Mouse (Mus musculus) left cerebral cortex, postnatal 10 days (tissue): Measurements from ENCODE around the gene Pik3r4. TPM values are rescaled to one million over a fixed set of nuclear protein-coding genes. Genes with fewer than 3 reads are reported as not detected.

Source experiments
- DNase-seq, 2 experiments: peaks; one replicate each; pipeline ENCODE4 v3.0.0; 2021 to 2022; ENCODE audit warnings: low spot score in 2 of 2, mixed read lengths in 1 of 2; ENCODE audit errors: extremely low spot score in 1 of 2
- intact Hi-C: fragments of 180-260 bp; cut with DNase I; formaldehyde crosslinking; loops from one replicate; pipeline ENCODE4 v1.15.1; 2025
- total RNA-seq, 2 experiments: library from RNA; stranded (reverse); gene quantifications; 2 replicates each; pipeline ENCODE4 v1.2.3; 2021

Gene Pik3r4
- total RNA-seq, 2 experiments from 2014 or later, result 37.2 to 37.9 TPM

DNA sequence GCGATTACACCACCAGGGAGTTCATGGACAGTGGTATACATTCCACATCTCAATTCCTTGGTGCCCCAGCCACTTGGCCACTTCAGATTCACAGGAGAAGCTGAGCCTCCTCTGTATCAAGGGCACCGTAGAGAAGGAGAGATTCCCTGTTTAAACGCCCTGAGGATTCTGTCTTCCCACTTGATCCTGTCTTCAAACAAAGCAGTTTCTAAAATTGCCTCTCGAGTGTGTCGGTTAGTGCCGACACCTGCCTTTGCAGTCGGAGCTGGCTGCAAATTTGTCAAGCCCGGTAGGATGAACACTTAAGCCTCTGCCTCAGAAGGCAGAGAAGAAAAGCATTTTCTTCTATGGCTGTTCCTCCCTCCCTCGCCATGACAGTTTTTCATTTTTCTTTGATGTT lies 50.3 kb downstream of the Pik3r4 start:
- no peak for DNase-seq

GRCm38 (mm10) chr9:105693854-105694253 lies 51.1 kb downstream of the Pik3r4 start:
- peak; percentile 43 to 87 for DNase-seq
- intact Hi-C loops, result loop anchor here (5.0 kb wide), 2 partner anchors 163 to 293 kb away; no protein-coding TSS in a partner anchor

More for the DNA sequence above, 50.3 kb downstream of the Pik3r4 start:
- intact Hi-C loops, result loop anchor here (5.0 kb wide), 2 partner anchors 164 to 294 kb away; no protein-coding TSS in a partner anchor

DNA sequence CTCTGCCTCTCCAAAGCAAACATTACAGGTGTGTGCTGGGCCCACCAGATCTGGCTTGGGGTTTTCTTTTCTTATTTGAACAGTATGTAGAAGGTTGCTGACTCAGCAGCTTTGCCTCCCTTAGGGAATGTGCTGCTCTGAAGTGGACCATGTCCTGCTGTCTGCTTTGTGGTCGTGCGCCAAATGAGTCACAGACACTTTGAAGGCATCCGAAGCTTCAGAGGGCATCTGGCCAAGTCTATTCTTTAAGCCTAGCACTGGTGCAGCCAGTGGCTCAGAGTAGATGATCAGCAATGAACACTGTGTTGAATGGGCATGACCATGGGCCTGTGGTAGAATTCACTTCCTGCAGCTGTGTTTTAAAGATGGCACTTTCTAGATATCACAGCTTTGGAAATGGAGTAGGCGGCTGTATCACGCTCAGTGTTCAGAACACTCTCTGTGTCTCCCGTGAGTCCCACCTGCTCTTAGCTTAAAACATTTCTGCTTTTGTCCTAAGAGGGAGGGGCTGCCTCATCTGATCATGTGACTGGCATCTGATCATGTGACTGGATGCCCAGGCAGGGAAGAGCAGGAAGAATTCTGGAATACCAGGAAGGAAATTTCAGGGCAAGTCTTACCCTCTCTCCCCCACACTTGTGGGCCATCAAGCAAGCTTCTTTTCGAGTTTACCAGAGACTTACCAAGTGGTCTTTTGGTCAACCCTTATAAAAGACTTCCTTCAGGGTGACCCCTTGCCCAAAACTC lies 54.2 kb downstream of the Pik3r4 start:
- intact Hi-C loops, result no loop called here
- no peak for DNase-seq

DNA sequence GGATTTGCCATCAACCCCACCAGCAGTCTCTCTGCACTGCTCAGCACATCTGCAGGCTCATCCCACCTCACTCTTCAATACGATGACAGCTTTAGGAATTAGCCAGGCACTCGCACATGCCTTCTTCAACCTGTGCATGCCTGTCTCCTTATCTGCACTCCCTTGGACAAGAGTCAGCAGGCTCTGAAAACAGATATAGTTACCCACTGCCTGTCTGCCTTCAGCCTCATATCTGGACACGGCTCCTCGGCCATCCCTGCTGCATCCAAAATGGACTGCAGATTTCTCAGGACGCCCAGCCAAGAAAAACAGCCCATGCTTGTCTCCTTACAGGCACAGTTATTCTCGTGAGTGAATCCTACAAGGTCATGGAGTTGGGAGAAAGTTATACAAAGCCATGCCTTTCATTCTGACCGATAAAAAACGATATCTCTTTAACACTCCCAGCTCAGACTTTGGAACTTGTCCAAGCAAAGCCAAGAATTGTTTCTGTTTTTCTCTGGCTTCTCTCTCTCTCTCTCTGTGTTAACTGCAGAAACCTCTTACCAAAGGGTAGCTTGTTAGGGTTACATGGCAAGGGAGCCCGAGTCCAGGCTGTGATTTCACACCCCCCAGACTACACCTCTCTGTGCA lies 55.1 kb downstream of the Pik3r4 start:
- intact Hi-C loops, result no loop called here
- DNase-seq, result no peak

DNA sequence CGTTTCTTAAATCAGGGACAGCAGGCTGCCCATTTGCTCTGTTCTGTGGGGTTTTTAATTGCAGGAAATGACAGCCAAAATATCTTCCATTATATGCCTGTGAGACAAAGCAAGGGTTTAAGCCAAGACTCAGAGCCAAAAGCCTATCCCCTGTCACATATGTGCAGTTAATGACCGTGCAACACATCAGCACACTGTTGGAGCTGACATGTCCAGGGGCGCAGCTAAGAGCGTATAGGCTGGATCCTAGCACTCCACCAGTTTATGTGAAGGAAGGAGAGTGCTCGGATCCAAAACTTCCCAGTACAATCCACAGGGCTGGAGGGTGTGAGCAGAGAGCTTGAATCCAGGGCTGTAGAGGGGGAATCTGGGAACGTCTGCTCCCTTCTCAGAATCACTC lies 57.9 kb downstream of the Pik3r4 start:
- no peak for DNase-seq
- intact Hi-C loops, result no loop called here

- intact Hi-C loops, result no loop called here
These were observed 59.2 kb downstream of the Pik3r4 start for GRCm38 (mm10) chr9:105701966-105702365.

DNA sequence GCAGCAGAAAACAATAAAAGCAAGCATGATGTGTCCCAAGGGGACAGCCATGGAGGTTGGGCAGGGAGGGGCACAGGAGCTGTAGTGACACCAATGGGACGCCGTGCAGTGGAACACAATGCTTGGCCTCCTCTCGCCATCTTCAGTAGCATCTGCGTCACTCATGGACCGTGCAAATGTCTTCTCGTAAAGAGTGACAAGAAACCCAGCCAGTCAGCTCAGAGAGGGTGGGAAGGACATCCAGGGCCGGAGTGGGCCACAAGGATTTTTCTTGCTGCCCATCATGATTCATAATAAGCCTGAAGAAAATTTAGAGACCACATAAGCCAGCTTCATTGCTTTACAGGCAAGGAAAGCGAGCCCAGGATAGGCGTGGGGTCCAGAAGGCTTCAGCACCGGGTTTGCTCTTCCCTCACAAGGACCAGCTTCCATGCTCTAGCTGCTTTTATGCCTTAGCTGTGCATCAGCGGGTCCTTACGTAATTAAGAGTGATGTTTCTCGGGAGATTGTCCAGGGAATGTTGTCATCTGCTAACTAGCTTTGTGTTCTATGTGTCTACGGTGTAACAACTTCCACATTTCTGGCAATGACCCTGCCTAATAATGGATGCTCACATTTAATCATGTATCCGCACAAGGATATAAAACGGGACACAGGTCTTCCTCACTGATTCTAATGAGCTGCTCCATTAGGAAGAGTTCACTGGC lies 61.6 kb downstream of the Pik3r4 start:
- intact Hi-C loops, result no loop called here
- DNase-seq, result no peak

More at GRCm38 (mm10) chr9:105701966-105702365, 59.2 kb downstream of the Pik3r4 start:
- no peak for DNase-seq

- no peak for DNase-seq
- intact Hi-C loops, result no loop called here
These were observed 62.2 kb downstream of the Pik3r4 start for GRCm38 (mm10) chr9:105705011-105705410.

DNA sequence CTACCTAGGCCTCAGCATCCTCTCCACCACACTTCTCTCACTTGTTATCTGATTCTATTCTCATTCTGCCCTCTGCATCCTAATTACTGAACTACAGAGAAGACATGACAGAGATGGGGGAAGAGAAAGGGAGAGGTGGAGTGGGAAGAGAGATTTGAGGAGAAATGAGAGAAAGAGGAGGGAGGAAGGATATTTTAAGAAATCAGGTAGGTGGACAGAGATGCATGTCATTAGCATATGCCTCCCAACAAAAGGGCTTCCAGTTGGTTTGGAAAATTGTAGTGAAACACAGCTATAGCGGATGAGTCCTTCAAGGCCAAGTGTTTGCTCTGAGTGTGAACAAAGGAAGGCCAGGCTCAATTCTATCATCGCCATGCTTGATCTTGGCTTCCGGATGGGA lies 69.3 kb downstream of the Pik3r4 start:
- DNase-seq, result no peak
- intact Hi-C loops, result no loop called here

GRCm38 (mm10) chr9:105719367-105719766 lies 76.6 kb downstream of the Pik3r4 start:
- DNase-seq, result no peak
- intact Hi-C loops, result no loop called here

GRCm38 (mm10) chr9:105719851-105720395 lies 77.1 kb downstream of the Pik3r4 start:
- DNase-seq, result no peak
- intact Hi-C loops, result no loop called here

DNA sequence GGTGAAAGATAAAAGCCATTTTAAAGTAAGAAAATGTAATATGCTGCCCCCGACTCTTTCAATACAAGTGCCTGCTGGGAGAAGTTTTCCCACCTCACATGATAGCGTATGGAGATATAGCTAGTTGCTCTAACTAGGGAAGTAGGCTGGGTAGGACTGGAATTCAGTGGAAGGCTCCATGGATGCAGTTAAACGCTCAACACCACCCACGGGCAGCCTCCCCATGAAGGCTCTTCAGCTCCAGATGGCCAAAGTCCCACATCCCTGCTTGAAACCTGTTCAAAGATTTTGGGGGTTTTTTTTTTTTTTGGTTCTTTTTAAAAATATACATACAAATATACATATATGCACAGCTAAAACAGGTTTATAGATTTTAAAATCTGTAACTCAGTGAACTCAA lies 77.7 kb downstream of the Pik3r4 start:
- intact Hi-C loops, result no loop called here

DNA sequence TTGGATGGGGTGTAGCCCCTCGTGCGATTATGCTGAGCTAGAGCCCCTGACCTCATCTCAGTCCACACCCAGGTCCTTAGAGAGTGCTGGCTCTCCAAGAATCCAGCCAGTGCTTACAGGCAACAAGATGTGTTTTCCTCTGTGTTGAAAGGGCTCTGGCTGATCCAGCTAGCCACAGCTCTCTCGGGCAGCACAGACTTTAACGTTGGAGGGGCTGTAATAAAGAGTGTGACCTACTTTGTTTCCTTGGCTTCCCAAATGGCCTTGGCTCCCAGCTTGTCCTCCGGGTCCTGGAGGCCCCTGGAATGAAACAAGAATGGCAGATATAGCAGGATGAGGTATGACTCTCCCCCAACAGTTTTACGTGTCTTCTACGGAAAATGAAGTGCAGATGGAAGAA lies 89.2 kb downstream of the Pik3r4 start:
- no peak for DNase-seq
- intact Hi-C loops, result no loop called here

More for the DNA sequence above, 77.7 kb downstream of the Pik3r4 start:
- peak; percentile 47 to 54 for DNase-seq

DNA sequence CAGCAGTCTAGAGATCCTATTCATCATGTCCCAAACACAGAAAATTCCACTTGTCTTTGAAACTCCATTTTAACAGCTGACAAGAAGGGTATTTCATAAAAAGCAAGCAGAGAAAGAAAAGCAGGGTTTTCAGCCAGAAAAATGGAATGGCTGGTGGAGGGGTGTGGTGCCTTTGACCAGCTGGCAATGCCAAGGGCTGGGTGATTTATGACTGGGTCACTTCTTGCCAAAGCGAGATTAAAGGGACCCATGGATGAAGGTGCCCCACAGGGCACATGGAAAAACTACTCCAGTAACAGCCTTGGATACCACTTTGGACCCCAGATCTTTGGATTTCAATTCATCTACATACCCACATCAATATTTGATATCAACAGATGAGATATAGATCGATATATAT lies 91.9 kb downstream of the Pik3r4 start:
- intact Hi-C loops, result no loop called here
- no peak for DNase-seq

DNA sequence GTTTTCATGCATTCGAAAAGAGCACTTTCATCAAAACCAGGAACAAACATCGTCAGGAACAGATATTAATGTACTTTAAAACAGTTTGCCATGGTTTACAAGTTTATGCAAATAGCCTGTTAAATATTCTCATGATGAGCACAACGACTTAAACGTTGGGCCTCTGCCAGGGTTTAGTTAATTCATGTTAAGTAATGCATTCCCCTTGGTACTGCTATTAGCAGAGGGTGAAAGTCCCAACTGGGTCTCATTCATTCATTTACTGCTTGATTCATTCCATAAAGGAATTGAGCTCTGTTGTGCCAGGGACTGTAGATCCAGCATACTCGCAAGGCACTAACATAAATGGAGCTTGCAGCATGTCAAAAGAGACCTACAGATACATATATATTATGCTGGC lies 92.4 kb downstream of the Pik3r4 start:
- DNase-seq, result no peak
- intact Hi-C loops, result no loop called here

Other genes starting within 250 kb of the Pik3r4 start
- gene Aste1, start 247.6 kb upstream of the Pik3r4 start, total RNA-seq, result 10 to 100 TPM in 1 of 2 experiments, 1 to 10 TPM in 1; 8.9 to 11.7 TPM
- gene Nek11, start 247.5 kb upstream of the Pik3r4 start, total RNA-seq, result 1 to 10 TPM; 1.6 to 1.7 TPM
- gene Atp2c1, start 115.7 kb upstream of the Pik3r4 start, total RNA-seq, result 100 to 1,000 TPM; 265 to 279 TPM
- gene Col6a6, start 185.2 kb downstream of the Pik3r4 start, total RNA-seq, result under 1 TPM; 0.63 to 0.69 TPM